Mouse (Mus musculus): ENCODE results near the gene Dgki.

DNA sequence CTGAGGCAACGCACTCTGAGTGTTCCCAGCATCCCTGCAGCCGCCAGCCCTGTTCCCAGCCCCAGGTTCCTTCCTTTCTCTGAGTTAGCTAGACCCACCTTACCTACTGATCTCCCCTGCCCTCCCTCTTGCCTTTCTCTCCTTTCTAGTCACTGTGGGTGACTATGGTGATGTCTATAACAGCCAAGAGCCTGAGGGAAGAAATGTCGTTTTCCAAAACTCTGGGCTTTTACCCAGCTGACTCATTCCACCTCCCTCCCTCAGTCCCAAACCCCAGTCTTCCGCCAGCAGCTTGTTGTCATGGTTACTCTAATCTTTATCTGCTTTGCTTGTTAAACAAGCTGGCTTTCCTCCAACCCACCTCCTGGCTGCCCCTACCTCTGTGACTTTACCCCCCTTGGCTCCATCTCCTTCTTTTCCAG lies 83.6 kb downstream of the Dgki start:
- TF ChIP-seq POLR2AphosphoS2 (IDR thresholded peaks at IDR 0.05; ENCODE audit: low read depth, low read length) = no peak
- no peak for TF ChIP-seq POLR2A (IDR thresholded peaks at IDR 0.05; ENCODE audit: low read depth, low read length)
- no peak for TF ChIP-seq USF2 (conservative IDR thresholded peaks at IDR 0.05; ENCODE audit: low read depth, low read length)
- TF ChIP-seq BHLHE40 (IDR thresholded peaks at IDR 0.05; ENCODE audit: low read depth, low read length) = no peak

Measured in CH12.LX (cell line).